Mouse (Mus musculus): Measurements from ENCODE around the gene Spint2.

Spint2 gene

GRCm38 (mm10) chr7:29282074-29282554 lies 402 bp upstream of the Spint2 start:
- no peak for DNase-seq (ENCODE audit: low read depth in 2 of 2, low spot score in 2 of 2)

- DNase-seq (ENCODE audit: low read depth in 2 of 2, low spot score in 2 of 2): no peak
These were observed 911 bp downstream of the Spint2 start for GRCm38 (mm10) chr7:29280801-29281200.

GRCm38 (mm10) chr7:29279924-29280323 lies 1.8 kb downstream of the Spint2 start:
- DNase-seq (ENCODE audit: low read depth in 2 of 2, low spot score in 2 of 2): no peak

- DNase-seq (ENCODE audit: low read depth in 2 of 2, low spot score in 2 of 2): no peak
These were observed 2.5 kb downstream of the Spint2 start for GRCm38 (mm10) chr7:29279261-29279660.

GRCm38 (mm10) chr7:29277510-29277909 lies 4.2 kb downstream of the Spint2 start:
- DNase-seq (ENCODE audit: low read depth in 2 of 2, low spot score in 2 of 2): no peak

- no peak for DNase-seq (ENCODE audit: low read depth in 2 of 2, low spot score in 2 of 2)
These were observed 5.0 kb downstream of the Spint2 start for GRCm38 (mm10) chr7:29276715-29277114.

- no peak for DNase-seq (ENCODE audit: low read depth in 2 of 2, low spot score in 2 of 2)
These were observed 9.8 kb downstream of the Spint2 start for GRCm38 (mm10) chr7:29271687-29272465.

GRCm38 (mm10) chr7:29270445-29270844 lies 11.3 kb downstream of the Spint2 start:
- DNase-seq (ENCODE audit: low read depth in 2 of 2, low spot score in 2 of 2): no peak

GRCm38 (mm10) chr7:29266931-29267330 lies 14.8 kb downstream of the Spint2 start:
- no peak for DNase-seq (ENCODE audit: low read depth in 2 of 2, low spot score in 2 of 2)

- no peak for DNase-seq (ENCODE audit: low read depth in 2 of 2, low spot score in 2 of 2)
These were observed 16.1 kb downstream of the Spint2 start for GRCm38 (mm10) chr7:29265636-29266035.

GRCm38 (mm10) chr7:29263831-29264230 lies 17.9 kb downstream of the Spint2 start:
- DNase-seq (ENCODE audit: low read depth in 2 of 2, low spot score in 2 of 2): no peak

GRCm38 (mm10) chr7:29262151-29262550 lies 19.6 kb downstream of the Spint2 start:
- DNase-seq (ENCODE audit: low read depth in 2 of 2, low spot score in 2 of 2): no peak

- no peak for DNase-seq (ENCODE audit: low read depth in 2 of 2, low spot score in 2 of 2)
These were observed 21.7 kb downstream of the Spint2 start for GRCm38 (mm10) chr7:29259781-29260730.

GRCm38 (mm10) chr7:29257368-29257767 lies 24.3 kb downstream of the Spint2 start:
- DNase-seq (ENCODE audit: low read depth in 2 of 2, low spot score in 2 of 2): no peak

- DNase-seq (ENCODE audit: low read depth in 2 of 2, low spot score in 2 of 2): no peak
These were observed 25.8 kb downstream of the Spint2 start for GRCm38 (mm10) chr7:29255875-29256274.

- DNase-seq (ENCODE audit: low read depth in 2 of 2, low spot score in 2 of 2): no peak
These were observed 27.9 kb downstream of the Spint2 start for GRCm38 (mm10) chr7:29253842-29254241.

- no peak for DNase-seq (ENCODE audit: low read depth in 2 of 2, low spot score in 2 of 2)
These were observed 30.5 kb downstream of the Spint2 start for GRCm38 (mm10) chr7:29251166-29251565.

GRCm38 (mm10) chr7:29248261-29248841 lies 33.4 kb downstream of the Spint2 start, which contains the start of gene 2200002D01Rik:
TSS of gene 2200002D01Rik (minus strand) at chr7:29248466.
- peak in 1 of 2 experiments; percentile 14 for DNase-seq (ENCODE audit: low read depth in 2 of 2, low spot score in 2 of 2)

- no peak for DNase-seq (ENCODE audit: low read depth in 2 of 2, low spot score in 2 of 2)
These were observed 34.0 kb downstream of the Spint2 start for GRCm38 (mm10) chr7:29247706-29248105.

- peak; percentile 75 to 80 for DNase-seq (ENCODE audit: low read depth in 2 of 2, low spot score in 2 of 2)
These were observed 34.4 kb downstream of the Spint2 start for GRCm38 (mm10) chr7:29247314-29247700.

- no peak for DNase-seq (ENCODE audit: low read depth in 2 of 2, low spot score in 2 of 2)
These were observed 34.9 kb downstream of the Spint2 start for GRCm38 (mm10) chr7:29246619-29247313.
